Mouse (Mus musculus): ENCODE results near the gene Tomm20. TPM values are rescaled to one million over a fixed set of nuclear protein-coding genes. Genes with fewer than 3 reads are reported as not detected.

The Tomm20 gene
- polyA plus RNA-seq, 1 experiment: 111 TPM

DNA sequence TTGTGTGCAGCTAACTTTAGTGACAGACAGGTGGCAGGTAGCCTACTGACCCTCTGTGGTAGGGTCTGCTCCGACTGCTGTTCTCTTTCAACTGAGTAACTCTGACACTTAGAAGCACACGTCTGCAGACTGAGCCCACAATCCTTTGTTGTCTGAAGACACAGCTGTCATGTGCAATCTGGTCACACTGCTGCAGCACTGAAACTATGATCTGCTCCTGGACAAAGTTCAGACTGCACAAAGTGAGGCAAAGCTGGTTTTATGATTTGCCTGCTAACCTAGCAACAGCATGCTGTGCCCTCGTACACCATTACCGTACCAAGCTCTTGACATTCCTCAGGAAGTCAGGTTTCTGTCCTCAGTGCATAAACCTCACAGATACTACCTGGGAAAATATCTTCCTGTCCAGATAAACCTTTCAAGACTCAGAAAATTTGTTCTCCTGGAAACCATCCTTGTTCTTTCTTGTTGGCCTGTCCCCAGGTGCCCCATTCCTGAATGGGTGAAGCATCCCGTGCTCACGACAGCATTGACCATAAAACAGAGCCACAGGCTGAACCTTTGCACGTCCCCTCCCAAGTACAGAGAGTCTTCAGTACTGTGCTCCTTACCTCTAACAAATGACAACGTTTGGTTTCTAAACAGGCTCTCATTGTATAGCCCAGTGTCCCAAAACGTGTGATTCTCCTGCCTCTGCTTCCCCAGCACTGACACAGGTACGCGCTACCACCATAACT lies 6.4 kb upstream of the Tomm20 start:
- no peak for TF ChIP-seq POLR2A (IDR thresholded peaks at IDR 0.05; ENCODE audit: borderline replicate concordance, extremely low read depth, insufficient read depth, insufficient read length, poor library complexity, severe bottlenecking)
- no peak for TF ChIP-seq CTCF (IDR thresholded peaks at IDR 0.05; ENCODE audit: borderline replicate concordance, extremely low read depth, insufficient read depth, insufficient read length)
- DNase-seq (ENCODE audit: low read depth): no peak

DNA sequence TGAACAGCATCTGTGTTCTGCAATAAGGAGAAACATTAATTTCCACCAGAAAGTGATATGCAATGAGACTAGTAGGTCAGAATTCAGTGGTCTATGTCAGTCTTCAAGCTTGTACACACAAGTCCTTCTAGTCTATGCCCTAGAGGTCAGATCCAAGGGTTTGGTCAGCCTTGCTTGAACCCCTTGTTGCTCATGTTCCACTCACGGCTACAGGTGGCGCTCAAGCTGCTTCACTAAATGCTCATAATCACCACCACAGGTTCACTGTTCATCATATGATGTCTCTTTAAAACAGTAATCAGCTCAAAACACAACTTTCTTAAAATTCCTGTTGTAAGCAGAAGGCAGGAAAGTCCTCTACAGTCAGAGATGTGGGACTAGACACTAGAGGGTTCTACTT lies 3.9 kb upstream of the Tomm20 start:
- no peak for TF ChIP-seq POLR2A (IDR thresholded peaks at IDR 0.05; ENCODE audit: borderline replicate concordance, extremely low read depth, insufficient read depth, insufficient read length, poor library complexity, severe bottlenecking)
- no peak for TF ChIP-seq CTCF (IDR thresholded peaks at IDR 0.05; ENCODE audit: borderline replicate concordance, extremely low read depth, insufficient read depth, insufficient read length)
- no peak for DNase-seq (ENCODE audit: low read depth)

DNA sequence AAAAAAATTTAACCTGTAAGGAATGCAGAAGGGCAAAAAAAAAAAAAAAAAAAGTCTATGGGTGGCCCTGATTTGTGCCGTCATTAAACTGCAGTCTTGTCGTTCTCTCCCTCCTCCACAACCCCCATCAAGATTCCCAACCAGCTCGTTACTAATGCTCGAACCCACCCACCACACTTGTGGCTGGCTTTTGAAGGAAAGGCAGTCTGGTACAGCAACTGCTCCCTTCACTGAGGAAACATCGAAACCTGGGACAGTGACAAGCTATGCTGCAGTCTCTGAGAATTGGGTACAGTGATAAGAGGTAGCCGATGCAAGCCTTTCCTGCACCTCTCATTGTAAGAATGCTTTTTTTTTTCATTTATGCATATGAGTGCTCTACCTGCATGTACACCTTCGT lies 800 bp upstream of the Tomm20 start:
- TF ChIP-seq CTCF (IDR thresholded peaks at IDR 0.05; ENCODE audit: borderline replicate concordance, extremely low read depth, insufficient read depth, insufficient read length) (no peak), POLR2A (IDR thresholded peaks at IDR 0.05; ENCODE audit: borderline replicate concordance, extremely low read depth, insufficient read depth, insufficient read length, poor library complexity, severe bottlenecking) (no peak)
- no peak for DNase-seq (ENCODE audit: low read depth)

DNA sequence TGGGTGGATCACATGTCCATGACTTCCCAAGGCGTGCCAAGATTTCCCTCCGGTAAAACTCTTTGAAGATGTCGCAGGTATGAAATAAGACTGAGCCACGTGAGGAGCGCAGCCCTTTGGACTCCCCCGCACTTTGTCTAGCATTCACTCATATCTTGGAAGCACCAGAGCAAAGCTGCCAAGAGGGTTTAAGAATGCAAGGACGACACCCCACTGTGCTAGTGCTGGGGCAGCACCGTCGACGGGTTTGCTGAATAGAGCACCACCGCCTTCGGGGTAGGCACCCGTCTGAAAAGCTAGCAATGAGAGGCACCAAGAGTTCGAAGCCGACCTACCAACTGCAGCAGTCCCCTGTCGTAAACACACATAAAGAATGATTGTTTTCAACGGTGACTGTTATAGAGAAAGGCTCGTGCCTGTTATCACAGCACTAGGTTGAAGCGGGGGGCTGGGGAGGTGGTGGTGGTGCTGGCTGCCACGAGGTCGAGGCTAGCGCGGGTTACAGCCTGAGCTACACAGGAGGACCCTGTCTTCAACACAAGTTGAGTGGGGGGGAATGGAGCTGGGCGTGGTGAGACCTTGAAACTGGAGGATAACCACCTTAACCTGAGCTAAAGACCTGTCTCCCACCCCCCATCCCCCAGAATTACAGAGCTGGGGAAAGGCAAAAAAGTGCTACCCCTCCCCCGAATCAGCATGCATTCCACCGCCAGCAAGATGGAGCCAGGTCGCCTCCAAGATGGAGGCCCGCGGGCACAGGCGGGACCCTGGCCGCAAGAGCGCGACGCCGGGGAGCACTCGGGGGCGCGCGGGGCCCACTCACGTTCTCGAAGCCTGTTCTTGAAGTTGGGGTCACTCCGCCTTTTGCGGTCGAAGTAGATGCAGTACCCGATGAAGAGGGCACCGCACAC lies 608 bp downstream of the Tomm20 start:
- TF ChIP-seq CTCF (IDR thresholded peaks at IDR 0.05; ENCODE audit: borderline replicate concordance, extremely low read depth, insufficient read depth, insufficient read length): no peak
- no peak for TF ChIP-seq POLR2A (IDR thresholded peaks at IDR 0.05; ENCODE audit: borderline replicate concordance, extremely low read depth, insufficient read depth, insufficient read length, poor library complexity, severe bottlenecking)
- peak; percentile 74 for DNase-seq (ENCODE audit: low read depth)

DNA sequence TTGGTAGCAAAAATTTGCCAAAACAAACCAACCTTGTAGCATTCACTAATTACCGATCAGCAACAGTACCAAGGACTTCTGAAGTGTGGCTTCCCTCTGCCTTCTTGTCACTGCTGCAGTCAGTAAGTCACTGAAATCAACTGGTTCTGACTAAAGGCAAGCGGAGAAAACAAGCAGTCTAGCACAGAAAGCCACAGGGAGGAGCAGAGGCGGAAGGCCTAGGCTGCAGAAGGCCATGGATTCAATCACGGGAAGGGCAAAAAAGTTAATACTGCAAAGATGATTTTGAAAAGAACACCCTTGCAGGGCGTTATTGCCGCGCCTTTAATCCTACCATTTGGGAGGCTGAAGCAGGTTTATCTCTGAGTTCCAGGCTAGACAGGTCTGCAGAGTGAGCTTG lies 2.1 kb downstream of the Tomm20 start:
- no peak for DNase-seq (ENCODE audit: low read depth)

DNA sequence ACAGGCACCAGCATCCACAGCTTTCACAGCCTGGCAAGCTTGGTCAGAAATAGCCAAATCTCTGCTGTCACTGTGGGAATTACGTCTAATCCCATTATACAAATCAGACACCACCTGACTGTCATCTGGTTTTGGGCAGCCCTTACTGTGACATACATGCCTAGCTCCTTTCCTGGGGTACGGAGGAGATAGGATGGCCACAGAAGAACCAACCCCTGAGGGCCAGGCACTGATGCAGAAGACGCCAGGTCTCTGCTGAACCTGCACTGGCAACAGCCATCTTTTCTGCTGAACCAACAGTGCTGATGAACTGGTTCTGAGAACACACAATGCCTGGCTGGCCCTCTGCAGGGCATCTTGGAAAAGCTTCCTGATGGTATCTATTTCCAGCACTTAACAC lies 8.3 kb downstream of the Tomm20 start:
- no peak for TF ChIP-seq POLR2A (IDR thresholded peaks at IDR 0.05; ENCODE audit: borderline replicate concordance, extremely low read depth, insufficient read depth, insufficient read length, poor library complexity, severe bottlenecking)
- TF ChIP-seq CTCF (IDR thresholded peaks at IDR 0.05; ENCODE audit: borderline replicate concordance, extremely low read depth, insufficient read depth, insufficient read length): no peak

More for the DNA sequence above, 2.1 kb downstream of the Tomm20 start:
- TF ChIP-seq CTCF (IDR thresholded peaks at IDR 0.05; ENCODE audit: borderline replicate concordance, extremely low read depth, insufficient read depth, insufficient read length): no peak
- no peak for TF ChIP-seq POLR2A (IDR thresholded peaks at IDR 0.05; ENCODE audit: borderline replicate concordance, extremely low read depth, insufficient read depth, insufficient read length, poor library complexity, severe bottlenecking)

DNA sequence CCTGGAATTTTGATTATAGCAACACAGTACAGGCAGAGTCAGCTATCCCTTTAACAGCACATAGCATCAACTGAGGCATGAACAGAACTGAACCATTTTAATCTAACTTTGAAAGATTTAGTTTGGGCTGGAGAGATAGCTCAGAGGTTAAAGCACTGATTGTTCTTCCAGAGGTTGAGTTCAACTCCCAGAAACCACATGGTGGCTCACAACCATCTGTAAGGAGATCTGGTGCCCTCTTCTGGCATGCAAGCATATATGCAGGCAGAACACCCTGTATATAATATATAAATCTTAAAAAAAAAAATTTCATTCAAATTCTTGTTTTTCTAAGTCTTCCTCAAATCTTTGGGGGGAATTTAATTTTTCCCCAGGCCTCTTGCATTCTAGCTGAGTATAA lies 9.7 kb downstream of the Tomm20 start:
- no peak for DNase-seq (ENCODE audit: low read depth)
- TF ChIP-seq POLR2A (IDR thresholded peaks at IDR 0.05; ENCODE audit: borderline replicate concordance, extremely low read depth, insufficient read depth, insufficient read length, poor library complexity, severe bottlenecking): no peak
- TF ChIP-seq CTCF (IDR thresholded peaks at IDR 0.05; ENCODE audit: borderline replicate concordance, extremely low read depth, insufficient read depth, insufficient read length): peak; percentile 52; the same call in 1 of the 2 replicates

More for the DNA sequence above, 8.3 kb downstream of the Tomm20 start:
- no peak for DNase-seq (ENCODE audit: low read depth)

DNA sequence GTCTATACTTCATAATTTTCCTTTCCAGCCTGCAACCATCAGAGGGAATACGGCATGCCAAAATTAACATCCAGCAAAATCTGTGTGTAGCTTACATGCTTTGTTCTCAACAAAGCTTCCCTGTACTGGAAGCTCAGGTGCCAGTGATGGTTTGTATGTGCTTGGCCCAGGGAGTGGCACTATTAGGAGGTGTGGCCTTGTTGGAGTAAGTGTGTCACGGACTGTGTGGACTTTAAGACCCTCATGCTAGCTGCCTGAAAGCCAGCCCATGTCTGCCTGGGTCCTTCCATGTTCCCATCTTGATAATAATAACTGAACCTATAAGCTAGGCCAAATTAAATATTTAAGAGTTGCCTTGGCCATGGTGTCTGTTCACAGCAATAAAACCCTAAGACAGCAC lies 10.3 kb downstream of the Tomm20 start:
- no peak for DNase-seq (ENCODE audit: low read depth)
- TF ChIP-seq POLR2A (IDR thresholded peaks at IDR 0.05; ENCODE audit: borderline replicate concordance, extremely low read depth, insufficient read depth, insufficient read length, poor library complexity, severe bottlenecking): no peak
- no peak for TF ChIP-seq CTCF (IDR thresholded peaks at IDR 0.05; ENCODE audit: borderline replicate concordance, extremely low read depth, insufficient read depth, insufficient read length)

DNA sequence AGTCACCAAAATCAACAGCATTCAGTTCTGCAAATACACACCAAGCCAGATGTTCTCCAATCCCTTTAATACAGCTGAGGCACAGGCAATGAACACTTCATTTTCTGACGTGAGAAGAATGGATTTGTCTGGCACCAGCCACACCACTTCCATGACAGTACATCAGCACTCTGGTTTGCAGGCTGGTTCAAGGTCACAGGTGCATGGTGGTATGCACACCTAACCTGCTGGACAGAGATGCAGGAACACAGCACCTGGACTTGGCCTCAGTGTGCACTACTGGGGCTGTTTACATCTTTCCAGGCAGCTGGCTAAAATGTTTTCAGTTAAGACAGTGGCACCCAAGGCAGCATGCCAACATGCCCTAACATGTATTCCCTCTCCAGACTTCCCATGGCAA lies 13.0 kb downstream of the Tomm20 start:
- no peak for TF ChIP-seq POLR2A (IDR thresholded peaks at IDR 0.05; ENCODE audit: borderline replicate concordance, extremely low read depth, insufficient read depth, insufficient read length, poor library complexity, severe bottlenecking)
- no peak for TF ChIP-seq CTCF (IDR thresholded peaks at IDR 0.05; ENCODE audit: borderline replicate concordance, extremely low read depth, insufficient read depth, insufficient read length)
- no peak for DNase-seq (ENCODE audit: low read depth)

DNA sequence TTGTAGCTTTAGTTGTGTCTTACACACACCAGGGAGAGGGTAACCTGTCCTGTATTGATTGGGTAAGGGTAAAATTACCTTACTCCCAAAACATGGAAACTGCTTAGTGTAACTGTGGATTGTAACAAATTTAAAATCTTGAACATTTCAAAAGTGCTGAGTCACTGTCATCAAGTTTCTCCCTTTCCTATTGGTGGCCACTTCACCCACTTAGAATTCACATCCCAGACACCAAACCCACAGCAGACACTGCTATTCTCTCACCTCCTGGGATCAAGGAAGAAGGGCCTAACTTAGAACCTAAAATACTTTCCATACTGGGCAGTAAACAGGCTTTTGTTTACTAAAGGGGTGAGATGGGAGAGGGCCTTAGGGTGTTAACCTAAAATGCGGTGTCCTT lies 13.4 kb downstream of the Tomm20 start:
- no peak for DNase-seq (ENCODE audit: low read depth)
- TF ChIP-seq CTCF (IDR thresholded peaks at IDR 0.05; ENCODE audit: borderline replicate concordance, extremely low read depth, insufficient read depth, insufficient read length) (no peak), POLR2A (IDR thresholded peaks at IDR 0.05; ENCODE audit: borderline replicate concordance, extremely low read depth, insufficient read depth, insufficient read length, poor library complexity, severe bottlenecking) (no peak)

DNA sequence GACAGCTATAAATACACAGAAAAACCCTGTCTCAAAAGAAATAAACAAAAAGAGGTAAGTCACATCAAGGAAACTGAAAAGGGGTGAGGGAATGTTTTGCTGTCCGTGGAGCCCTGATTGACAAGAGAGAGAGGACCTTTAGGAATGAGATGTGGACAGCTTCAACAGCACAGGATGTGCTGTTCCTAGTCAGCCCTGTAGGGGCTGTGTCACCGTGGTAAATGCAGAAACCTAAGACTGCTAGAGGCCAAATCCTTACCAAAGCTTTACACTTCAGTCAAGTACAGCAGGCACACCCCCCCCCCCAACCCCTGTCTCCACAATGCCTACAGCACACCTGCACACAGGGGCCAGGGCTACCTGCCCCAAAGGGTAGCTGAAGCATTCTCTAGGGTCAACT lies 13.9 kb downstream of the Tomm20 start:
- no peak for DNase-seq (ENCODE audit: low read depth)
- TF ChIP-seq POLR2A (IDR thresholded peaks at IDR 0.05; ENCODE audit: borderline replicate concordance, extremely low read depth, insufficient read depth, insufficient read length, poor library complexity, severe bottlenecking) (no peak), CTCF (IDR thresholded peaks at IDR 0.05; ENCODE audit: borderline replicate concordance, extremely low read depth, insufficient read depth, insufficient read length) (peak; percentile 40; the same call in 1 of the 2 replicates)

All from brain, embryonic 14.5 days (tissue).